Mouse (Mus musculus): Measurements from ENCODE around the gene Ets1.

GRCm38 (mm10) chr9:32747624-32748023, 111.6 kb downstream of the Ets1 start:
- TF ChIP-seq CTCF (IDR thresholded peaks at IDR 0.05; ENCODE audit: extremely low read depth, insufficient read depth, low read length): no peak
- no peak for TF ChIP-seq POLR2A (IDR thresholded peaks at IDR 0.05; ENCODE audit: extremely low read depth, insufficient read depth, low read length)

Data from cortical plate, adult 2 months (tissue).